Mouse (Mus musculus): ENCODE data around the gene Fndc3b.

Gene Fndc3b

GRCm38 (mm10) chr3:27710648-27711428 is at the start of gene Fndc3b:
Gene Fndc3b (minus strand): TSS chr3:27711307.
- DNase-seq (ENCODE audit: low spot score in 2 of 2), result peak; percentile 89 to 96

DNA sequence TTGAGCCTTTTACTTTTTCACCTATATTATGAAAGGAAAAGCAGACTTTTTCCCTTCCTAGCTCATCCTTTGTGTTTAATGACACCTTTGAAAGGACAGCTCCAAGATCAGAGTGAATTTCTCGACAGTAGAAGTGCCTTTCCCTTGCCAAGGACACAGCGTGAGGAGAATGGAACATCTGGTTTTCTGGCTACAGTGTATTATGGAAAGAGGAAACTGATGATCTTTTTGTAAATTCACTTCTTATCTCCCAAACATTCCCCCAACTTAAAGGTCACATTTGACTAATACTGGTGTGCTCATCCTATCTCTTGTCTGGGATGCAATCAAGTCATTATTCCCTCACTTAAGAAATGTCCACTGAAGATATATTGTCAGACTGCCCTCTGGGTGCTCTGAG is 49.2 kb upstream of the Fndc3b start:
- DNase-seq (ENCODE audit: low spot score in 2 of 2), result no peak

DNA sequence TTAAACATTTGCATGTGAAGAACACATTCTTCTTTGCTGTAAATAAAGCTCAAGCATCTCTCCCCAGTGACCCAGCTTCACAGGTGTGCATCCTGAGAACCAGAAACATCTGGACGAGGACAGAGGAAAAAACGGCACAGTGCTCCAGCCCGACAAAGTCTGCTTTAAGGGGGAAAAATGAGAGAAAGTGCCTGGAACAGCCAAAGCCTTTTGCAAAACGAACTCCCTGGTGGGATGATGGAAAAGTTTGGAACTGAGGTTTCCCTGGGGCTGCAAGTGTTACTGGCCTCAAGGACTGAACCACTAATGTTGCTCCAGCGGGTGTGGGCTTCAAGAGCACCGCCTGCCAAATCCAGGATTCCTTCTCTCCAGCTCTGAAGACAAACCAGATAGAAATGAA is 47.9 kb upstream of the Fndc3b start:
- peak in 1 of 2 experiments; percentile 17 for DNase-seq (ENCODE audit: low spot score in 2 of 2)

GRCm38 (mm10) chr3:27751657-27752056 is 40.5 kb upstream of the Fndc3b start:
- no peak for DNase-seq (ENCODE audit: low spot score in 2 of 2)

DNA sequence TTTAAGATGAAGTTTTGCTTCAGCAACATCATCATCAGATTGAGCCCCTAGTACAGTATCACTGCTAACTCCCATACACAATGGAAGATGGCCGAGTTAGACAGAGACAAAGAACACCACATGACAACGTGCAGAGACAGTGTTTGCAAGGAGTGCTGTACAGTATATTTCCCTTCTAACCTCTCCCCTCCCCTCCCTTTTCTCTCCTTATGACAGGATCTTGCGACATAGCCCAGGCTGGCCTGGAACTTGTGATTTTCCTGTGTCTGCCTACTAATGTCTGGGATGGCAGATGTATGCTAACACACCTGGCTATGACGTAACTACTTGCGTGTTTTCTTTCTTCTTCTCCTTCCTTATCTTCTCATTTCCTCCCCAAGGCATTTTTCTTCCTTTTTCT is 40.0 kb upstream of the Fndc3b start:
- no peak for DNase-seq (ENCODE audit: low spot score in 2 of 2)

- DNase-seq (ENCODE audit: low spot score in 2 of 2), result no peak
These were observed 34.5 kb upstream of the Fndc3b start for GRCm38 (mm10) chr3:27745651-27746050.

- DNase-seq (ENCODE audit: low spot score in 2 of 2), result no peak
These were observed 33.6 kb upstream of the Fndc3b start for GRCm38 (mm10) chr3:27744754-27745153.

DNA sequence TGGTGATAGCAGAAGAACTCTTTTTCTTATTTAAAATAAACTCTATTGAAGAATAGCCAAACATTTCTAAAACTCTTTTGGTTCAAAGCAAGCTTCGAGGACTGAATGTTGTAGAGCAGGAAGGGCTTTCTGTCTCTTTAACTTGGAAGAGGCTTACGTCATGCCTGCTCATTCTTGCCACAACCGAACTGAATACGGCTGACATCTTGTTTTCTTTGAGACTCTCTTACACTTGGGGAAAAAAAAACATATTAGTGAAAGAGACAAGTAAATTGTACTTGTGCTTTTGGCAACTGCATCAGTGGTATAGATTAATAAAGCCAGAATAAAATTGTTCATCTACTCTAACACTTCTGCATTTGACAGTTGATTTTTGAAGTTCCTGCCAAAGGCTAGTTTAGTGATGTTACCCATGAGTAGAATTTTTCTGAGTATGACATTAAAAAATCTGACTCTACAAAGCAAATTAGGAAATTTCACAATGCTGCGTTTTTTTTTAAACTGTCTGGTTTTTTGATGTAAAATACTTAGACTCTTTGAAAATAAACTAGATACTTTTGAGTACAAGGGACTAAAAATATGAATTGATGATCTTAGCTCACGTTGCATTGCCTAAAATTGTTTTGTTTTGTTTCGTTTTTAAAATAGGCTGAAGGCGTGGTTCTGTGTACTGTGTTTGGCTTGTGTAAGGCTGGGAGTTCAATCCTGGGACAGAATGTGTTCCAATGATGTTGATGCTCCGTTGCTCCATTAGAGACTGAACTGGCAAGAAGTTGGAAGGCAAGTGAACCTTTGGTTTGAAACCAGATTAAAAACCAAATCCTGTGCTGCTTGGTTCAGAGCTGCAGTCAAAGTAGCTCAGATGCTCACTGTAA is 32.4 kb upstream of the Fndc3b start:
- no peak for DNase-seq (ENCODE audit: low spot score in 2 of 2)

GRCm38 (mm10) chr3:27742124-27742523 is 31.0 kb upstream of the Fndc3b start:
- no peak for DNase-seq (ENCODE audit: low spot score in 2 of 2)

- DNase-seq (ENCODE audit: low spot score in 2 of 2), result no peak
These were observed 29.0 kb upstream of the Fndc3b start for GRCm38 (mm10) chr3:27740136-27740535.

- no peak for DNase-seq (ENCODE audit: low spot score in 2 of 2)
These were observed 25.1 kb upstream of the Fndc3b start for GRCm38 (mm10) chr3:27736180-27736579.

GRCm38 (mm10) chr3:27735113-27735512 is 24.0 kb upstream of the Fndc3b start:
- DNase-seq (ENCODE audit: low spot score in 2 of 2), result no peak

GRCm38 (mm10) chr3:27728798-27729782 is 18.0 kb upstream of the Fndc3b start:
- DNase-seq (ENCODE audit: low spot score in 2 of 2), result no peak

DNA sequence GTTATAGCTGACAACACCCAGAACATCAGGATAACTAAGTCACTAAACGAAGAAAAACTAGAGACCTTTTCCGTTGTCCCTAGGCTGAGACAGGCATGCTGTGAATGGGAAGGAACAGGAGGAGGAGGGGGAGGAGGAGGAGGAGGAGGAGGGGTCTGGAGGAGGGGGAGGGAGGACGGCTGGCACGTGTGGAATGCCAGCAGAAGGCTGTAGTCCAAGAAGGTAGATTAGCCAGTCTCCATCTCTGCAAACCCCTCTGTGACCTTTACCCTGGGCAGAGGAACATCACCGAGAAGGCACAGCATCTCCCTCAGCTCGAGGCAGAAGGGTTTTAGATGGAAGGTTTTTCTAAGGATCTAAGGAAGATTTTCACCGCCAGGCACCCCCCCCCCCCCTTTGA is 17.1 kb upstream of the Fndc3b start:
- DNase-seq (ENCODE audit: low spot score in 2 of 2), result no peak

DNA sequence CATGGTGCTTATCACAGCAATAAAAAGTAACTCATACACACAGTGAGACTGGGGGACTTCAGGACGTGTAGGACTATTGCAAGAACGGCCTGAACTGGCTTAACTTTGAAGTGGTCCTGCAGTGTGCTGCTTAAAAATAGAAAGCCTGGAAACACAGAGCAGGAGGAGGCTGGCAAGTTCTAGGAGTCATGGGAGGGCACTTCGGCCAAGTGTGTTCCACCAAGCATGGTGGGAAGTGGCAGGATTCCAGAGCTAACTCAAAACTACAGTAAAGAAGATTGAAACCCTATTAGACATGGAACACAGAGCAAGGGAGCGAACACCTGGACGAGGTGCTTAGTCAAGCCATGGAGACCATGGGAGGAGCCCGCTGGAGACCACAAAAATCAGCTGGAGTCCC is 14.6 kb upstream of the Fndc3b start:
- no peak for DNase-seq (ENCODE audit: low spot score in 2 of 2)

DNA sequence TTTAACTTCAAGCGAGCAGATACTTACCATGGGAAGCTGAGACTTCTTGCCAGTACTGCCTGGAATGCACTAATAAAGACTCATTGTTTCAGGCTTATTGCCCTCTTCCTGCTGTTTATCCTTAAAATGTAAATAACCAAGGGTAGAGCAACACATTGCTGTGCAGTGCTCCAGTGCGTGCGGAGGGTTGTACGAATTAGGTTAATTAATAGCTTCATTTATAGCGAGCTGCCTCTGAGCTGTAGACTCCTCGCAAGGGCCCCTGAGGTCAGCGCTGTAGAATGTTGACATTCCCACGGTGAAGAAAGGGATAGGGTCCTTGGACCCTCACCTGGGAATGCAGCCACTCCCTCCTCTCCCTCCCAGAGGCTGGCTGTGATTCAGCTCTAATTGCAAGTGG is 13.1 kb upstream of the Fndc3b start:
- DNase-seq (ENCODE audit: low spot score in 2 of 2), result no peak

DNA sequence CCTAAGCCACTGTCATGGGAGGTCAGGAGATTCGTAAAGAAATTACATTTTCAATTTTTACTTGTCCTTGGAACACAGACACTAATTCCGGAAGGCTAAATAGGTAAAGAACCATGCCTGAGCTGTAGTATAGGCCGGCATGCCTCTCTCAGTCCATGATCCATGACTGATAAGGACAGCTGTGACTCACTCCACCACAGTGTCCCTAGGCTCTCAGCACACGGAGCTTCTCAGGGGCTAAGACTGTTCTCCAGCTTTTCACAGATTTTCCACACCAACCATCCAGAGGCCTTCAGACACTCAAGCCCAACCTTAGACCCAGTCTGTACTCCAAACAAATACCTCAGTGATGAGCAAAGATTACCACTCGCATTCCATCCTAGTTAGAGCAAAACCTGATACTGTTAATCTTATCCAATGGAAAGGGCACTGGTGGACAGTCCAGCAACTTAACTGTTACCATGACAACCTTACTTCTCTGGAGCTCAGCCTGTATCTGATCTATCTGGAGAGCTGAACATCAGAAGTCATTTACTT is 7.8 kb upstream of the Fndc3b start:
- no peak for DNase-seq (ENCODE audit: low spot score in 2 of 2)

GRCm38 (mm10) chr3:27713971-27714370 is 2.9 kb upstream of the Fndc3b start:
- DNase-seq (ENCODE audit: low spot score in 2 of 2), result no peak

GRCm38 (mm10) chr3:27712421-27712820 is 1.3 kb upstream of the Fndc3b start:
- no peak for DNase-seq (ENCODE audit: low spot score in 2 of 2)

DNA sequence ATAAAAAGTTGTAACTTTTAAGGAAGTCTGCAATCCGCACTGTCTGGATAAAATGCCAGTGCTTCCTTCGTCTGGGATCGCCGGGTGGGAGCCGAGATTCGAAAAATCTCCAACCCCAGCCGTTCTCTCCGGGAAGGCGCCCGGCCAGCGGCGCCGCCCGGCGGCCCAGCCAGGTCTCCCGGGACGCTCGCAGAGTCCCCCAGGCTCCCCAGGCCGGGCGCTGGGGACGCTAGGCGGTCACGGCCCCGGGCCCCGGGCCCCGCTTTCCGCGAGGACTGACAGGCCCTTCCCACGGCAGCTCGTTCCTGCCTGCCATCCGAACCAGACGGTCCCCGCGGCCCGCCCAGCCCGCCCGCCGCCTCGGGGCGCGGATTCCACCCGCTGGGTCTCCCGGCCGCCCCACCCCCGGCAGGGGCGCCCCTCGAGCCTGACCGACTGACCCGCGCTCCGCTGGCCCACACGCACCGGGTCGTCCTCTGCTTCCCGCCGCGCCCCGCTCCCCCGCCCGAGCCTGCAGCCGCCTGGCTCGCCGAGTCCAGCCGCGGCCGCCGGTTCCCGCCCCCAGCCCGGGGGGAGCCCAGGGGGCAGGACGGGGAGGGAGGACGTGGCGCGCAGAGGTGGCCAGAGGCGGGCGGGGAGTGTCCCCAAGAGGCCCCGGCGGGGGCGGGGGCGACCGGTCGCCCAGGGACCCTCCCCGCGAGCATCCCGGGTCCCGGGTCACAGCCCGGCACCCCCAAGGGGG is 1.0 kb downstream of the Fndc3b start:
- peak; percentile 78 to 80 for DNase-seq (ENCODE audit: low spot score in 2 of 2)

Data from urinary bladder, adult 18-20 months (tissue).